Mouse (Mus musculus) midbrain, embryonic 12.5 days (tissue): ENCODE measurements around the gene Wnt4. TPM values are rescaled to one million over a fixed set of nuclear protein-coding genes. Genes with fewer than 3 reads are reported as not detected.

Experiments used
- ATAC-seq: fragments of 200-750 bp; cut with Nextera tagmentation; 2 replicates; pipeline ENCODE4 v1.8.0; 2017; ENCODE audit warnings: low read depth, moderate TSS enrichment, moderate library complexity; ENCODE audit not compliant: low FRiP score
- H3K27ac ChIP-seq: fragments of 300-500 bp; sonication (generic); replicated peaks from 2 replicates; pipeline ENCODE4 v1.5.1; 2016; ENCODE audit warnings: mild to moderate bottlenecking
- H3K27me3 ChIP-seq: fragments of 300-500 bp; sonication (generic); 2 replicates; pipeline ENCODE4 v1.6.1; 2016; ENCODE audit warnings: mild to moderate bottlenecking
- H3K36me3 ChIP-seq: fragments of 300-500 bp; sonication (generic); 2 replicates; pipeline ENCODE4 v1.6.1; 2016
- H3K4me1 ChIP-seq: fragments of 300-500 bp; sonication (generic); 2 replicates; pipeline ENCODE4 v1.6.1; 2016
- H3K4me2 ChIP-seq: fragments of 300-500 bp; sonication (generic); replicated peaks from 2 replicates; pipeline ENCODE4 v1.6.1; 2016; ENCODE audit warnings: mild to moderate bottlenecking, moderate library complexity
- H3K4me3 ChIP-seq: fragments of 300-500 bp; sonication (generic); 2 replicates; pipeline ENCODE4 v1.5.1; 2016; ENCODE audit warnings: mild to moderate bottlenecking
- H3K9ac ChIP-seq: fragments of 300-500 bp; sonication (generic); replicated peaks from 2 replicates; pipeline ENCODE4 v1.6.1; 2016; ENCODE audit warnings: mild to moderate bottlenecking, moderate library complexity
- H3K9me3 ChIP-seq: fragments of 300-500 bp; sonication (generic); 2 replicates; pipeline ENCODE4 v1.6.1; 2016; ENCODE audit warnings: mild to moderate bottlenecking
- WGBS: fragments of 180-500 bp; shearing (Covaris S2); methylation state at CpG from one replicate; pipeline ENCODE4 v1.1.7; 2016; 5-methylcytosine and 5-hydroxymethylcytosine counted together
- polyA plus RNA-seq: library from polyadenylated mRNA; unstranded; fragments of >200 nt; fragmentation: Nextera tagmentation; extraction: Ambion mirVana; gene quantifications from 2 replicates; pipeline ENCODE4 v1.2.1, GENCODE M21; 2016

Wnt4 gene
- polyA plus RNA-seq, 1 experiment from 2014 or later, result 0.77 TPM

GRCm38 (mm10) chr4:137294951-137295350 lies 17.7 kb downstream of the Wnt4 start:
- no peak for ATAC-seq
- Histone ChIP-seq H3K9ac (no peak overlapping the region), H3K4me3 (no peak overlapping the region), H3K27ac (no peak overlapping the region), H3K4me1 (no peaks in the 10 kb centered on the region), H3K4me2 (no peak overlapping the region), H3K27me3 (no peaks in the 10 kb centered on the region), H3K9me3 (no peaks in the 10 kb centered on the region), H3K36me3 (no peaks in the 10 kb centered on the region)
- WGBS, result 90% methylated on average over 8 of the region's 8 CpGs

GRCm38 (mm10) chr4:137297611-137298010 lies 20.3 kb downstream of the Wnt4 start:
- WGBS, result 92% methylated on average over 4 of the region's 4 CpGs
- H3K9me3 ChIP-seq, result no peaks in the 10 kb centered on the region
- no peak for ATAC-seq
- H3K27me3 ChIP-seq, result no peaks in the 10 kb centered on the region
- peaks cover 11% of the 10 kb centered on the region for H3K4me1 ChIP-seq
- H3K36me3 ChIP-seq, result no peaks in the 10 kb centered on the region
- H3K4me3 ChIP-seq, result no peak overlapping the region
- H3K4me2 ChIP-seq, result no peak overlapping the region
- no peak overlapping the region for H3K9ac ChIP-seq
- H3K27ac ChIP-seq, result no peak overlapping the region

DNA sequence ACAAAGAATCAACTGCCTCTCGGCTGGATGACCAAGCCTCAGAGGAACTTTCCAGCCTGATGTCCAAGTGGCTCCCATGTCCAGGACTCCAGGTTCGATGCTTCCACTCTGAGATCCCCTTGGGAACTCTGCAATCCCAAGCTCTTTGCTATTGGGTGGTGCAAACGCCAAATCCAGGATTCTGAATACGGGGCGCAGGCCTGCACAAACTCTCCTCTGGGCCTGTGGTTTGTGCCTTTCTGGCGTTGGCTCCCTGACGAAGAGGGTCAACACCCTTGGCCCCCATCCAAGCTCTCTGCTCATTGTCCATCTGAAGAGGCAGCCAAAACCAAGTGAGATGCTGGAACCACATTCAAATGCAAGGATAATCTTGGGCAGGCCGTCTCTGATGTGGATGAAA lies 21.1 kb downstream of the Wnt4 start:
- H3K4me1 ChIP-seq, result peaks cover 13% of the 10 kb centered on the region
- no peak overlapping the region for H3K27ac ChIP-seq
- no peak overlapping the region for H3K9ac ChIP-seq
- H3K4me2 ChIP-seq, result no peak overlapping the region
- H3K4me3 ChIP-seq, result no peak overlapping the region
- no peaks in the 10 kb centered on the region for H3K9me3 ChIP-seq
- no peaks in the 10 kb centered on the region for H3K27me3 ChIP-seq
- no peaks in the 10 kb centered on the region for H3K36me3 ChIP-seq
- 87% methylated on average over 8 of the region's 8 CpGs for WGBS
- no peak for ATAC-seq

DNA sequence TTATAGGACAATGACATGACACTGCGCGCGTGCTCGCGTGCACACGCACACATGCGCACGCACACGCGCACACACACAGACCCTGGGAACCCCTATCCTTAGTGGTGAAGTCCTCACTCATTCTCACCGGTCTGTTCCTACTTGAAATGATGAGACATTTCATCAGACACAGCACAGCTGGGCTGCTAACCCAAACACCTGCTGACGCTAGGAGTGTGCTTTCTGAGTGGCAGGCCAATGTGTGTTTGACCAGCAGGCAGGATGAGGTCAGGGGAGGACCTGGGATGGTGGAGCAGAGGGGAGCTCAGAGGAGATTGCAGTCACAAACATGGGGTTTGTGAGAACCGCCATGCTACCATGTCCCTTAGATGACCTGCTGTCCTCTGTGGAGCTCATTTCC lies 22.9 kb downstream of the Wnt4 start:
- Histone ChIP-seq H3K4me2 (no peak overlapping the region), H3K36me3 (no peaks in the 10 kb centered on the region), H3K27ac (no peak overlapping the region), H3K4me1 (peaks cover 13% of the 10 kb centered on the region), H3K9ac (no peak overlapping the region), H3K9me3 (no peaks in the 10 kb centered on the region), H3K4me3 (no peak overlapping the region), H3K27me3 (no peaks in the 10 kb centered on the region)
- WGBS, result 93% methylated on average over 13 of the region's 13 CpGs
- ATAC-seq, result no peak

GRCm38 (mm10) chr4:137301635-137302034 lies 24.3 kb downstream of the Wnt4 start:
- 49% methylated on average over 16 of the region's 16 CpGs for WGBS
- H3K27ac ChIP-seq, result no peak overlapping the region
- no peak overlapping the region for H3K4me3 ChIP-seq
- ATAC-seq, result no peak
- no peaks in the 10 kb centered on the region for H3K27me3 ChIP-seq
- H3K4me2 ChIP-seq, result no peak overlapping the region
- H3K9ac ChIP-seq, result no peak overlapping the region
- H3K36me3 ChIP-seq, result no peaks in the 10 kb centered on the region
- peaks cover 19% of the 10 kb centered on the region for H3K4me1 ChIP-seq
- no peaks in the 10 kb centered on the region for H3K9me3 ChIP-seq

- ATAC-seq, result no peak
- H3K9ac ChIP-seq, result no peak overlapping the region
- H3K4me3 ChIP-seq, result no peak overlapping the region
- 92% methylated on average over 7 of the region's 7 CpGs for WGBS
- no peak overlapping the region for H3K27ac ChIP-seq
- H3K4me1 ChIP-seq, result peaks cover 27% of the 10 kb centered on the region
- no peak overlapping the region for H3K4me2 ChIP-seq
- no peaks in the 10 kb centered on the region for H3K27me3 ChIP-seq
- H3K9me3 ChIP-seq, result no peaks in the 10 kb centered on the region
- H3K36me3 ChIP-seq, result no peaks in the 10 kb centered on the region
These were observed 26.8 kb downstream of the Wnt4 start for GRCm38 (mm10) chr4:137304106-137304505.

DNA sequence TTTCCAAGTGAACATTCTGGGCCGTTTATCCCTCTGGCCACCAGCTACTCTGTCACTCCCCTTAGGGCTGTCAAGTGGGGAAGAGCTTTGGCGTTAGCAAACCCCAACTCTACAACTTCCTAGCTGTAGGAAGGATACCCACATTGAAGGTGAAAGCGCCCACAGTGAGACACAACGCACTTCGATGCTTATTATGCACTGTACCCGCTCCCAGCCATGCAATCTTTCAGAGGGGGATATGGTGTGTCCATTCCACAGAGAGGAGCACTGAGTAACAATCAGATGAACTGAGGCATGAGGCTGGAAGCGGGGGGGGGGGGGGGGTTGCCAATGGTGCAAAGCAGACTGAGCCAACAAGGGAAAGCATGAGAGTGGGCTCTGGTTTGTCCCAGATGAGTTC lies 27.8 kb downstream of the Wnt4 start:
- Histone ChIP-seq H3K27me3 (no peaks in the 10 kb centered on the region), H3K9me3 (no peaks in the 10 kb centered on the region), H3K27ac (no peak overlapping the region), H3K4me3 (no peak overlapping the region), H3K36me3 (no peaks in the 10 kb centered on the region), H3K4me1 (peaks cover 27% of the 10 kb centered on the region), H3K4me2 (no peak overlapping the region), H3K9ac (no peak overlapping the region)
- WGBS, result 90% methylated on average over 7 of the region's 7 CpGs
- ATAC-seq, result no peak

DNA sequence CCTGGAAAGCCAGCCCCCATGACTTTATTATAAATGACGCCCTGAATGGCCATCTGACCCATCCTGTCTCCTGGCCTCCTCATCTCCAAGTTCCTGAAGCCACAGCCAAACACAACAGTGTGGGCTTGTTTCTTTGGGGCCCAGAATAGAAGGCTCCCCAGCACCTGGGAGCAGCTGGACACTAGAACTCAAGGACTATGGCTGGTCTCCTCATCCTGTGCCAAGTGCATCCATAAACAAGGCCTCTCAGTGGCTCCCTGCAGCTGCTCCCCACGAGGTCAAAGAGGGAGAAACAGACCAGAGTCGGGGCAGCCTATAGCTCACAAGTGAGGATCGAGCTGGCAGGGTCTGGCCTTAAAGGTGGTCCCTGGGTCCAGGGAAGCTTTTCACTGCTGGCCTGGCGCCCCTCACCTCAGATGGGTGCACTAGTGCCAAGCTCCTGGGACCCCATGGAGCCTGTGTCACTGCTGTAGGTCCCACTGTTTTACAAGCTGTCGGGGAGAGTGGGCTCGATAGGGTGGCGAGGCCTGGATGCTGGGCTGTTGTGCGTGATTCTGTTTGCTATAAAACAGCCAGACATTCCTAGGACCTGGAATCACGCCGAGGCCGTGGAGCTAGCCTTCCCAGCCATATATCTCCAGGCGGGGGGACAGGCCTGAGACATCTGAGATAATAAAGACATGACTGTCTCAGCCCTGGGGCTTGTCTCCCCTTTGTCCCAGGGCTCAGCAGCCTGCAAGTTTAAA lies 28.7 kb downstream of the Wnt4 start:
- Histone ChIP-seq H3K4me3 (no peak overlapping the region), H3K9me3 (no peaks in the 10 kb centered on the region), H3K9ac (0 out of 2 replicates have a peak overlapping the region, but pooled peaks have one; percentile 21), H3K4me2 (no peak overlapping the region), H3K27ac (no peak overlapping the region), H3K36me3 (no peaks in the 10 kb centered on the region), H3K27me3 (no peaks in the 10 kb centered on the region), H3K4me1 (peaks cover 27% of the 10 kb centered on the region)
- 74% methylated on average over 13 of the region's 13 CpGs for WGBS
- ATAC-seq, result no peak

GRCm38 (mm10) chr4:137306577-137306888 lies 29.2 kb downstream of the Wnt4 start:
- Histone ChIP-seq H3K4me3 (no peak overlapping the region), H3K9ac (no peak overlapping the region), H3K36me3 (no peaks in the 10 kb centered on the region), H3K4me2 (no peak overlapping the region), H3K27ac (no peak overlapping the region), H3K27me3 (no peaks in the 10 kb centered on the region), H3K9me3 (no peaks in the 10 kb centered on the region), H3K4me1 (peaks cover 25% of the 10 kb centered on the region)
- 67% methylated on average over 8 of the region's 8 CpGs for WGBS
- ATAC-seq, result no peak

GRCm38 (mm10) chr4:137306991-137307706 lies 29.9 kb downstream of the Wnt4 start:
- no peaks in the 10 kb centered on the region for H3K27me3 ChIP-seq
- no peaks in the 10 kb centered on the region for H3K36me3 ChIP-seq
- no peak overlapping the region for H3K27ac ChIP-seq
- H3K4me3 ChIP-seq, result no peak overlapping the region
- H3K4me1 ChIP-seq, result peaks cover 19% of the 10 kb centered on the region
- H3K4me2 ChIP-seq, result no peak overlapping the region
- H3K9me3 ChIP-seq, result no peaks in the 10 kb centered on the region
- H3K9ac ChIP-seq, result no peak overlapping the region
- ATAC-seq, result no peak
- 81% methylated on average over 19 of the region's 19 CpGs for WGBS

- Histone ChIP-seq H3K4me1 (peaks cover 14% of the 10 kb centered on the region; the same call in 1 of the 2 replicates), H3K4me3 (no peak overlapping the region), H3K9ac (no peak overlapping the region), H3K27me3 (no peaks in the 10 kb centered on the region), H3K27ac (no peak overlapping the region), H3K9me3 (no peaks in the 10 kb centered on the region), H3K4me2 (no peak overlapping the region), H3K36me3 (no peaks in the 10 kb centered on the region)
- WGBS, result 56% methylated on average over 5 of the region's 5 CpGs
- no peak for ATAC-seq
These were observed 31.1 kb downstream of the Wnt4 start for GRCm38 (mm10) chr4:137308377-137308776.

DNA sequence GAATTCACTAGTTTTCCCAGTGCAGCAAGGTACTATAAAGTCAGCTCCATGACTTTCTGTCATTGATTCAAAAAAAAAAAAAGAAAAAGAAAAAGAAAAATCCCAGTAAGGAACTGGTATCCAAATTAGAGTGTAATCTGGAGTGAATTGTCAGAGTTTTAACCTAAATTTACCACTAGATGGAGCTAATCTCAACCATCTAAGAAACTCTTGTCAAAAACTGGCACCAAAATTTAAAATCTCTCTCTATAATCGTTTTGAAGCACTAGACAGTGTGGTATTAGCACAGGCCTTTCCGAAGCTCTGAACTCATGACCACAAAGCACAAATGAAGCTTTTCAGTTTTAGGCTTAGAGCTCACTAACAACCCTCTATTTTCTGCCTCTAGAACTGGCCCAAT lies 36.2 kb downstream of the Wnt4 start:
- Histone ChIP-seq H3K36me3 (peaks cover 15% of the 10 kb centered on the region), H3K4me1 (no peaks in the 10 kb centered on the region; the same call in 1 of the 2 replicates), H3K9ac (no peak overlapping the region), H3K27me3 (no peaks in the 10 kb centered on the region), H3K4me2 (no peak overlapping the region), H3K4me3 (no peak overlapping the region), H3K9me3 (no peaks in the 10 kb centered on the region), H3K27ac (no peak overlapping the region)
- ATAC-seq, result no peak
- WGBS, result 67% methylated on average over 2 of the region's 2 CpGs
